Mouse (Mus musculus): ENCODE data around the gene Msantd1.

GRCm38 (mm10) chr5:34899787-34900469 is 7.9 kb upstream of the Msantd1 start:
- TF ChIP-seq CTCF (IDR thresholded peaks at IDR 0.05; ENCODE audit: control insufficient read depth, insufficient read depth, low read length) = no peak
- TF ChIP-seq POLR2A (IDR thresholded peaks at IDR 0.05; ENCODE audit: borderline replicate concordance, control insufficient read depth, low read depth, low read length) = no peak

All from bone marrow, adult 2 months (tissue).